Mouse (Mus musculus) T-helper 2 cell (primary cell): Measurements from ENCODE around the gene Hcrt.

ENCODE experiments used
- in situ Hi-C: fragments of 300-600 bp; cut with MboI, MseI; formaldehyde crosslinking; loops from one replicate; pipeline ENCODE4 v1.15.1; 2025; ENCODE audit warnings: high pct_unique_total_duplicates

Hcrt gene

DNA sequence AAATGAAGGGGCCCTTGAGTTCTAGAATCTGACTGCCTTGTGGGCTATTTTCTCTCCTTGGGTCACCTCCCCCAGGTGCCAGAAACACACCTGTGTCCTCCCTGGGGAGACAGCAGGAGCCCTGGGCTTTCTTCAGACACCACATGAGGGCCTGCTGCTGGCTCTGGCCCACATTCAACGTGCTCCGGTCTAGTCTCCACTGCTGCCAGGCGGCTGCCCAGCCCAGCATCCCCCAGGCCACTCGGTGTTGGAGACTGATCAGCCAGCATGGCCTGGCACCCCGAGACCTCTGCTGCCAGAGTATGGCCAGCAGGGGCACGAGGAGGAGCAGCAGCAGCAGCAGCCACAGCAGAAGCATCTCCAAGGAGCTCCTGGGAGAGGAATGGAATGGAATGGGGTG, 7.2 kb upstream of the Hcrt start:
- in situ Hi-C loops: loop anchor here (5.0 kb wide), 1 partner anchor 32 kb away; no protein-coding TSS in a partner anchor

DNA sequence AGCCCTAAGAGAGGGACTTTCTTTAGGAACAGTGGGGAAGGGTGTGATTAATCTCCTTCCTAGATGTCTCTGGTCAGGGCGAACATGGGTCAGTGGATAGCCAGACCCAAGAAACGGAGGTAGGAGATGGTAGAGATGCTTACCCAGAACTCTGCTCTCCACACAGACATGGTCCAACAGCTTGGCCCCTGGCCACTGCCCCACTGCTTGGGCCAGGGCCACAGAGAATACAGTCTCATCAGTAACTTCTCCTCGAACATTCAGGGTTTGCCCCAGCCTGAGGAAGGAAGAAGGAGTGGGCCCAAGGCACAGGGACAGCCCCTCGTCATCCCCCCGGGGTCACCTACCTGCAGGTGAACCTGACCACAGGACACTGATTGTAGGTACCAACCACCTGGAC, 5.1 kb upstream of the Hcrt start:
- in situ Hi-C loops: loop anchor here (5.0 kb wide), 1 partner anchor 34 kb away; no protein-coding TSS in a partner anchor

DNA sequence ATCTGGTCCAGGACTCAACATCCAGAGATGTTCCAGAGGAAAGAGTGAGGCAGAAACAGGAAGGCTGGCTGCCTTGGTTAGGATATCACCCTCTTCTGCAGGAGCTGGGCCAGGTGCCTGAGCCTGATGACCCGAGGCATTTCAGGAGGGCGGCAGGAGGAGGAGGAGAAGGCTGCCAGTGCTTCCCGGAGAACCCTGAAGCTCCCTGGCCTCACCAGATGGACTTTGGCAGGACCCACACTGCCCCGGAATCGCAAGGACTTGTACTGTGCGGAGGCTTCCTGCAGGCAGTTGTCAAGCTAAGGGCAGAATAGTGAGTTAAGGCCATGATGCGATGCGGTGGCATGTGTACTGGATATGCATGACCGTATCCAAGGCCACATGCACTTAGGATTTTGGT, 4.0 kb upstream of the Hcrt start:
- in situ Hi-C loops: loop anchor here (5.0 kb wide), 1 partner anchor 36 kb away; no protein-coding TSS in a partner anchor

DNA sequence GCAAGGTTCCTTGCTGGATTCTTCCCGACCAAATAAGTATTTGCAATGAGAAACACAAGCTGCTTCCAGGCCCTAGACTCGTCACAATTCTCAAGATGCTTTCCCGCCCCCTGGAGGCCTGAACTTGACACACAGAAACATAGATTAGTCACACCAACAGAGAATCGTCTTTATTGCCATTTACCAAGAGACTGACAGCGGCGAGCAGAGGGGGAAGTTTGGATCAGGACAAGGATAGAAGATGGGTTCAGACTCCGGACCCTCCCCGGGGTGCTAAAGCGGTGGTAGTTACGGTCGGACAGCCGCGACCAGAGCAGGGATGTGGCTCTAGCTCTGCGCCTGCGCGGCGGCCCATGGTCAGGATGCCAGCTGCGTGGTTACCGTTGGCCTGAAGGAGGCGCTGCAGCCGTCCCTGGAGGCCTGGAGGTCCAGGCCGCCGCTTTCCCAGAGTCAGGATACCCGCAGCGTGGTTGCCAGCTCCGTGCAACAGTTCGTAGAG, 1.1 kb downstream of the Hcrt start:
- in situ Hi-C loops: no loop called here

DNA sequence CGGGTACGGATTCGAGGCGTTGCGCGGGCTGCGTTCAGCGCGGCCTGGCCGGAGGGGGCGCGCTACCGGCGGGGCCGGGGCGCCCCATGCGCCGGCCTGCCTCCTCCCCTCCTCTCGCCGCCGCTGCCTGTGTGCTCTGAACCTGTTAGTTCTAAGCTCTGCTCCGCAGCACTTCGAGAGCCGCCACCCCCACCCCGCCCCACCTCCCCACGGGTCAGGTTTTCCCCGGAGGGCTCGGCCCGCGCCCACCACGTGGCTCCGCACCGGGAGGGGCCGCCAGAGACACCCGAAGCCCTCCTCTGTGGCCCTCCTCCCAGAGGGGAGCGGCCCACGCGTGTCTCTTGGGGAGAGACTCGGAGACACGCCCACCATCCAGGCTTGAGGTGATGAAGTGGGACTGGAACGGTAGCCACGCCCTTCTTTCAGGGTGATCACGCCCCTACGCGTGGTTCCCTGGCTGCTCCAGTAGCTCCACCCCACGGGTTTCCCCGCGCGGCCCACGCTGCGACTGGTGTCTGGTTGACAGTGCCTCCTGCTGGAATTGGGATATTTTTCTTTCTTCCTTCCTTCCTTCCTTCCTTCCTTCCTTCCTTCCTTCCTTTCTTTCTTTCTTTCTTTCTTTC, 3.0 kb downstream of the Hcrt start, which contains the start of gene Kcnh4:
Gene Kcnh4 (minus strand): TSS at position 332 of the 623 bp plus-strand sequence.
- in situ Hi-C loops: no loop called here

DNA sequence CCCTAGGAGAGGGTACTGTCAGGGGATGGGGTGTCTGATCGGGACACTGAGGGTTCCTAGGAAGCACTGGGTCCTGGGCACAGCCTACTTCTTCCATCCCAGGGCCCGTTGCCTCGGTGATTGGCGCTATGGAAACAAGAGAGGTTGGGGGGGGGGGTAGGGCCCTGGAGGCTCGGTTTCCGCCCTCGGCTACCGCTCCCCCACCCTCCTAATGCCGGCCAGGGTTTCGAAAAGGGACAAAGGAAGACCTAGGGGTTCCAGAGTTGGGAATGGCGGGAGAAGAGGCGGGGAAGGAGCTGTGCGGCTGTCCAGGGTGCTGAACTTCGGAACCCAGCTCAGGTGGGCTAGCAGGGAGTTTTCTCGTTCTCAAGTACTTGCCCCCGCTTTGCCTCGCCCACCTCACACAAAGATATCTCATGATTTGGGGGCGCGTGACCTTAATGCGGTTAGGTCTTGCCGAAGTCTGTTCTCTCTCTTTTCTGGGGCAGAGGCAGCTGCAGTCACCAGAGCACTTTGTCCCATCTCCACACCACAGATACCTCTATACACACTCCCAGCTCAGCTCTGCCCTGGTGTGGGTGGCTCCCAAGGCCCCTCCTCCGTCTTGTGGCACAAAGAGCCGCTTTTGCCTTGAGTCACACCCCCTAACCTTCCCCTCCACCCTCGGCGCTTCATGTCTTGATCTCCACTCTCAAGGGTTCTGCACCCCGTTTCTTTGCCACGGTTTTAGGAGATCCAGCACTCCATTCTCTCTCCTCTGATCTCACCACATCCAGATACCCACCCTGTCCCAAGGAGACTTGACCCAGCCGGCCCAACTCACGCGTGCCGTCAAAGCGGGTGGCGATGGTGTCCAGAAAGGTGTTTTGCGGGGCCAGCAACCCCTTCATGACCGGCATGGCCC, 3.8 kb downstream of the Hcrt start:
- in situ Hi-C loops: no loop called here

DNA sequence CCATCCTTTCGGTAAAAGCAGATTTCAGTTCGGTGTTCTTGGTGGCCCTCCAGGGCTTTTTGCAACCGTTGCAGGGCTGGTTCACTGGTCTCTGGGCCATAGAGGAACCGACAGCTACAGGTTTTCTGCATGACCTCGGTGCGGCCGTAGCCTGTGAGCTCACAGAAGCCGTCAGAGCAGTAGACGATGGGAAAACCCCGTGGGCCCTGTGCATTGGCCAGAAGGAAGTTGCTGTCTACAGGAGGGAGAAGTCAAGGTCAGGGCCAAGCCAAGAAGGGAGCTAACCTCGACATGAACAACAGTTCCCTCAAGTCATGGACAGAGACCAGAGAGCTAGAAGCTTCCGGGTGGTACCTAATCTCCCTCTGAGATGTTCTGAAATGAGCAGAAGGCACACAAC, 5.2 kb downstream of the Hcrt start:
- in situ Hi-C loops: no loop called here

- in situ Hi-C loops: no loop called here
Measured at GRCm38 (mm10) chr11:100756476-100756875, 6.3 kb downstream of the Hcrt start.

- in situ Hi-C loops: no loop called here
Measured at GRCm38 (mm10) chr11:100754693-100755057, 8.1 kb downstream of the Hcrt start.

DNA sequence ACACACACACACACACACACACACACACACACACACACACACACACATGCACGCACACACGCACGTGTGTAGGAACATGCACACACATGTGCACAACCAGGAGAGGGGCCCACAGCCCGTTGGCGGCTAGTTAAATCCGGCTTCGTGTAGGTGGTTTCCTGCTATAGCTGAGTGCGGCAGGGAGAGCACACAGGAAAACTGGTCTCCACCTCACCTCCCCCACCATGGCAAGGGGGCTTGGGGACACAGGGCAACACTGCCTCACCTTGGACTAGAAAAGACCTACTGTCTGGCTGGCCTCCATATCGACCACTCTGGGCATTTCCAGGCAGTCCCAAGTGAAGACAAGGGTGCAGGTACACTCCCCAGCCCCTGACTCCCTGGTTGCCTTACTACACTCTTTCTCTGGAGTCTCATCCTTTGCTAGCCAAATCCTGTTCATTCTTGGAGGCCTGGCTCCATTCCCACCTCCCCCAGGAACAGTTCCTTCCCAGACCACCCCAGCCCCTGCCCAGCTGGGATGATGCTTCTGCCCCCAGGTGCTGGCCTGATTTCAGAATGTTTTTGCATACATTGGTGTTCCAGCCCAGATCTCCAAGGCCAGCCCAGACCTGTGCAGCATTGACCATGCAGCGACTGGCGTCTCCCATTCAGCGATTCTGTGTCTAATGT, 8.6 kb downstream of the Hcrt start:
- in situ Hi-C loops: no loop called here

- in situ Hi-C loops: no loop called here
Measured at GRCm38 (mm10) chr11:100752294-100752693, 10.4 kb downstream of the Hcrt start.

DNA sequence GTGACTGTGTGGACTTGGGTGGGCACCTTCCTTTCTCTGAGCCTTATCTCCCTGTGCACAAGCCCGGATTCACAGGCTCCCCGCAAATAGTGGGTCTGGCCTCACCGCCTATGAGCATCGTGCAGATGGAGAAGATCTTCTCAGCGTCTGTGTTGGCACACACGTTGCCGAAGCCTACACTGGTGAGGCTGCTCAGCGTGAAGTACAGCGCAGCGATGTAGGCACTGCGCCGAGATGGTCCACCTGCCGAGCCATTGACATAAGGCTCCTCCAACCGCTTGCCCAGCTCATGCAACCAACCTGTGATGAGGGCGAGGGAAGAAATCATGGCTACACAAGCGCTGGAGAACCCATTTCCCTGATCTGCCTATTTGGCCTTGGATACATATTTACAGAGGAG, 12.6 kb downstream of the Hcrt start:
- in situ Hi-C loops: no loop called here

DNA sequence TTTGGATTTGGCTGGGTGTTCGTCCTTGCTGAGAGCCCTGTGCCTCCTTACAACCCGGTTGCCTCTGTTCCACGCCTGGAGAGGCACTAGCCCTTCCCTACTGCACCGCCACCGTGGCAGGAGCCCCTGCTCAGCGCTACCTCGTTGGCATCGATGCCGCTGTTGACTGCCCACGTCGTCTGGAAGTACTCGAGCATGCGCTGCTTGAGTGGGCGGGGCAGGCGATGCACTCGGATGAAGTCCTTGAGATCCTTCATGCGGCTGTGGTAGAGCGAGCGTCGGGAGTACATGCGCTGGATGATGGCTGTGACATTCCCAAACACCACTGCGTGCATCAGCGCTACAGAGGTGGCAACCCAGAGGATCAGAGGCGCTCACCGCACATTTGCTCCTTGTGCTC, 13.3 kb downstream of the Hcrt start:
- in situ Hi-C loops: no loop called here

- in situ Hi-C loops: no loop called here
Measured at GRCm38 (mm10) chr11:100748620-100749019, 14.1 kb downstream of the Hcrt start.

DNA sequence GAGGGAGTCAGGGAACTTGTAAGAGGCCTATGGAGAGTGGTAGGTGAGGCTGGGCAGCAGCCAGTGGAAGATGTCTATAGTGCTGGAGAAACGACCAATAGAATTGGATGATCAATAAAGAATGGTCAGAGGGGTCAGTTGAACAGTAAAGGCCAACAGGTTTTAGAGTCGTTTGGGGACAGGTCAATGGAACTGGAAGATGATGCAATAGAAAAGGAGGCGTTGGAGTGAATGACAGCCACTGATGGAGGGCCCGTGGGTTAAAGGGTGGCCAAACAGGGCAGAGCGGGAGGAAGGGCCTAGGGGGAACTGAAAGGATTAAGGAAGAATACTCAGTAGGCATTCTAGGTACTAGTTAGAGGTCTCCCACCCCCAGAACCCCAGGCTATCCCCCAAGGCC, 15.6 kb downstream of the Hcrt start:
- in situ Hi-C loops: no loop called here

DNA sequence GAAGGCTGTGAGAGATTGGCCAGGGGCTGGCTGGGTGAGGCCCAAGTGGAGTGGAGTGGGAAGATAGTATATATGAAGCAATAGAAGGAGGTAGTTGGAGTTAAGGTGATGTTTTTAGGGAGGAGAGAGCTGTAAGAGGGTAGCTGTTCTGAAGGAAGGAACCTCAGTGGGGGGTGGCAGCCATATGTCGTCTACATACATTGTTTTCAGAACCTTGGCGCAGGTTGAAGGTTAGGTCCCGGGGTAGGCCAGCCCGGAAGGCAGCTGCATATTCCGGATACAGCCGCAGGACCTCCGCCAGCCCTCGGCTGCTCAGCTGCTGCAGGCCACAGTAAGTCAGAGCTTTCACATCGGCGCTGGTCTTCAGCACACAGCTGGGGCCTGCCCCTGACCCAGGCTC, 16.2 kb downstream of the Hcrt start:
- in situ Hi-C loops: no loop called here

GRCm38 (mm10) chr11:100745085-100745484, 17.6 kb downstream of the Hcrt start:
- in situ Hi-C loops: no loop called here

DNA sequence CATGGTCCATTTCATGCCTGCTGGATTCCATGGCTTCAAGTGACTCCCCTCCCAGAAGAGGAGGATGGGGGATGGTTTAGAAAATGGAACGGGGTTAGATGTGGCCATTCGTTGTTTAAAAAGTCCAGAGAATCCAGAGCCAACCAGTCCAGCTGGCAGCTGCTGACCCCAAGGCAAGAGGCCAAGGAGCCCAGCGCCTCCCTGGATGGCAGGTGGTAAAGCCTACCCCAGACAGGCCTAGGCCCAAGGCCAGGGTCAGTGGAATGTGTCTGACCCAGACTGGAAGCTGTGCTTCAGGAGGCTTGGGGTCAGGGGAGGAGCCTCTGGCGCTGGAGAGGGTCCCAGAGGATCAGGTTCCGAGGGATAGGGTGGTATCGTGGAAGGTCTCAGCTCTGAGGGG, 21.4 kb downstream of the Hcrt start:
- in situ Hi-C loops: no loop called here

DNA sequence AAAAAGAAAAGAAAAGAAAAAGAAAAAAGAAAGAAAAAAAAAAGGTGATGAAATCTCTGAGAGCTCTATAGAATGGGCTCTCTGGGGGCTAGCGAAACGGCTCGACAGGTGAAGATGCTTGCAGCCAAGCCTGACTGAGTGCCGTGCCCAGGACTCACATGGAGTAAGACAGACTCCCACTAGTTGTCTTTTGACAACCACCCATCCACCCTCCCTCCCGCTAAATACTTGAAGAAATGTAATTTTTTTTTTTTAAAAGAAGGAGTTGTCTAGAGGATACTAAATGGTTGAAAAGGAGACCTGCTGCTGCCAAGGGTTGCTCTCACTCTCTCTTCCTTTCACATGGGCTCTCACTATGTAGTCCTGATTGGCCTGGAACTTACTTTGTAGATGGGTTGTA, 24.0 kb downstream of the Hcrt start:
- in situ Hi-C loops: no loop called here

DNA sequence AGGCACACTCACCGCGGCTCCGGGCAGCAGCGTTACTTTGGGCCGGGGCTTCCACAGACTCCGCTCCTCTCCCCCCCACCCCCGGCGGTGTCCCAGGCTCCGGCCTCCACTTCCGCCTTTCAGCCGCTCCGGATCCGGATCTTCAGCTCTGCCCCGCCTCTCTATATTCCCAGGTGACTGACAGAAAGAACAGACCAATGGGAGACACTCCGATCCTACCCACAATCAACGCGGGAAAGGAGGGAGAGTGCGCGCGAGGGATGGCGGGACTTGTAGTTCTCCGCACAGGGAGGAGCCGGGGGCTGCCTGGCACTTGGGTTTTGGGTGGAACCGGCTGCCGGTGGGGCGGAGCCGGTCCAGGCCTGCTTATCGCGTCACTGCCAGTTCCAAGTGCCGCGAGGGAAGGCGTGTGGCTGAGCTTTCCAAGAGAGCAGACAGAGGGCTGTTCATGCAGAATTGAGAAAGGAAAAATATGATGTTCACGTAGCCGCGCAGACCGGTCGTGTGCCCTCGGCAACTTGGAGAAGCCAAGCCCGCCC, 24.6 kb downstream of the Hcrt start, which contains the start of gene Rab5c:
Gene Rab5c (minus strand): TSS at position 150 of the 539 bp plus-strand sequence.
- in situ Hi-C loops: no loop called here

GRCm38 (mm10) chr11:100737105-100737733, 25.5 kb downstream of the Hcrt start:
- in situ Hi-C loops: no loop called here

- in situ Hi-C loops: no loop called here
Measured at GRCm38 (mm10) chr11:100736746-100737080, 26.0 kb downstream of the Hcrt start.
